Mouse (Mus musculus): ENCODE measurements around the gene Vac14. TPM values are rescaled to one million over a fixed set of nuclear protein-coding genes. Genes with fewer than 3 reads are reported as not detected.

Vac14 gene
- polyA plus RNA-seq, 1 experiment from 2014 or later: 16.7 TPM

DNA sequence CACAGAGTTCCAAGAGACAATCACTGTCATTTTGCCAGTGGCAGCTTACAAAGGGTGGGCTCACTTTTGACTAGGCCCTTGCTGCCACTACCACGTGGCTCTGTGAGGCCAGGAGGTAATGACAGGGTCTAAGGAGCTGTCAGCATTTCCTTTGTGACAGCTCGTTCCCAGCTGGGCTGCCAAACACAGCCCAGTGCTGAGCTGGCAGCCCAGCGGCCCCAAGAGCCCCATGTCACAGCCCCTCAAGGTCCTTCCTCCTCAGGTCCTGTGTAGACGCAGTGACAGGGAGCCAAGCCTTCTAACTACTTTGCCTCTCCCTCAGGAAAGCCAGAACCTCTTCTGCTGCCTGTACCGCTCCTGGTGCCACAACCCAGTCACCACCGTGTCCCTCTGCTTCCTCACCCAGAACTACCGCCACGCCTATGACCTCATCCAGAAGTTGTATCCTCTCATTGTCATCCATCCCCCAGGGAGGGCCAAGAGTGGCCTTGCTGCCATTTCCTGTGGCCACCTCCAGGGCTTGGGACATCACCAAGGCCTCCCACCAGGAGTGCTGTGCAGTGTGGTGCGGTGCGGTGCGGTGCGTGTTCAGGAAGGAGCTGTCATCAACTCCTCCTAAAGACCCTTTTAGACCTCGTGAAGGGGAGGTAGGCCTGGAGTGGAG is 93.0 kb downstream of the Vac14 start:
- Histone ChIP-seq H3K9me3 (no peaks in the 10 kb centered on the region), H3K27me3 (no peaks in the 10 kb centered on the region), H3K36me3 (peaks cover 35% of the 10 kb centered on the region), H3K4me1 (peaks cover 43% of the 10 kb centered on the region), H3K4me3 (no peak overlapping the region), H3K4me2 (replicated peaks) (no peak overlapping the region), H3K9ac (no peak overlapping the region), H3K27ac (no peak overlapping the region)
- no peak for ATAC-seq (ENCODE audit: low FRiP score, low read depth)
- 74% methylated on average over 13 of the region's 13 CpGs for WGBS

DNA sequence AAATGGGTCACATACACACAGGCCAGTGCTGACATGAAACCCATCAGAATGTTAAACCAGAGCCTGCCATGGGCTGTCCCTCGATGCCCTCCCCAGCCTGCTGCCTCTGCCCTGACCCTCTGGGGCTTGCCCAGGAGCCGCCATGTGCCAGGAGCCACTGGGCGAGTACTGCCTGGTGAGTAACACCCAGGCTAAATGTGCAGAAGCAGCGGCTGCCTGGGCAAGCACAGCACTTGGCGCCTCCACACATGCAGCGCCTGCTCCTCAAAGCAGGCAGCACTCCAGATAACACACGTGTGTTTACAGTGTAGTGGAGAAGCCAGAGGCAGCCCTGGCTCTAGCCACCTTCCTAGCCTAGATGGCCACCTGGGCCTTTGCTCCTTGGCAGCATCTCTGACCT is 94.7 kb downstream of the Vac14 start:
- 90% methylated on average over 7 of the region's 7 CpGs for WGBS
- no peaks in the 10 kb centered on the region for H3K27me3 ChIP-seq
- peaks cover 60% of the 10 kb centered on the region for H3K4me1 ChIP-seq
- H3K4me2 ChIP-seq (replicated peaks): no peak overlapping the region
- H3K9ac ChIP-seq: no peak overlapping the region
- no peaks in the 10 kb centered on the region for H3K9me3 ChIP-seq
- H3K4me3 ChIP-seq: no peak overlapping the region
- H3K27ac ChIP-seq: no peak overlapping the region
- ATAC-seq (ENCODE audit: low FRiP score, low read depth): no peak
- H3K36me3 ChIP-seq: peaks cover 35% of the 10 kb centered on the region

DNA sequence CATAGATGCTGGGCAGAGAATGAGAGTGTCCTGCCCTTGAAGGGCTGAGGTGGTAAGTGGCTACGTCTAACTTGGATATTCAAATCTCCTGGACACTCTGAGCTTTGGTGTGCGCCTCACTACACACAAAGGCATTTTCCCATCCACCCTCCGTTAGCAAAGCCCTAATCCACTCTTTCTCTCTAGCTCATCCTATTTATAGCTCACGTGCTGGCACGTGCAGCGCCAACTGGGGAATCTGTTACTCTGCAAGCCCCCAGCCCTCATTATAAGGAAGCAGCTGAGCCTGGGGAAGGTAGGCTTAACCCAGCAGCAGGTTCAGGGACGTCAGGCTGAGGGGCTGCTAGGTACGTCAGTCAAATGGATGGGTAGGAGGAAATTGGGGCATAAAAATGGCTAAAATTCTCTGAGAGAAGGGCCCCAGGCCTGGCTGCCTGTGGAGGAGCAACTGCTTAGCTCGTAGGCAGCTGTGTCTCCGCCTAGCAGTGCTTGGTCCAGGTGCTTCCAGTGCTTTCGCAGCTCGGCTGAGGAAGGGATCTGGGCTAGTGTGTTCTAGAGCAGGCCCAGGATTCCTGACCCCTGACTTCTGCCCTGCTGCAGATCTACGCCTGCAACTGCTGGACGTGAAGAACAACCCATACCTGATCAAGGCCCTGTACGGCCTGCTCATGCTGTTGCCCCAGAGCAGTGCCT is 96.6 kb downstream of the Vac14 start:
- Histone ChIP-seq H3K9ac (peak overlapping the region; percentile 32; the same call in 1 of the 2 replicates), H3K4me2 (replicated peaks) (no peak overlapping the region; the same call in 1 of the 2 replicates), H3K36me3 (peaks cover 35% of the 10 kb centered on the region), H3K27me3 (no peaks in the 10 kb centered on the region), H3K9me3 (no peaks in the 10 kb centered on the region), H3K4me3 (no peak overlapping the region), H3K4me1 (peaks cover 67% of the 10 kb centered on the region), H3K27ac (peak overlapping the region; percentile 78)
- ATAC-seq (ENCODE audit: low FRiP score, low read depth): no peak
- 73% methylated on average over 15 of the region's 15 CpGs for WGBS

DNA sequence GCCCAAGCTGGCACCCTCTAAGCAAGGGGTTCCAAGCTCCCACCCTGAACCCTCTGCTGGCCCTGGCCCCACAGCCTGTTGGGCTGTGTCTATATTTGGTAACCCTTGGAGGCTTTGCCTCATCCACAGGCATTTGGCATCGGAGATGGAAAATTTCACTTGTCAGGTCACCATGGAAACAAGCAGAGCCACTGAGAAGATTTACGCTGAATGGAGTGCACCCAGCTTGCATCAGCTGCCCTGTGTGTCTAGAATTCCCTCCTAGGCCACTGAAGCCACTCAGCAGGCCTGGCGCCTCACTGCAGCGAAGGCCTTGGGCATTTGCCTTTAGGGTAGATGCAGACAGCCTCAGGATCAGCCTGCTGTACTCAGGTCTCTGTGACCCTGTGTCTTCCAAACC is 97.7 kb downstream of the Vac14 start:
- no peaks in the 10 kb centered on the region for H3K27me3 ChIP-seq
- H3K9ac ChIP-seq: peak overlapping the region; percentile 39; the same call in 1 of the 2 replicates
- peak overlapping the region; percentile 78 for H3K27ac ChIP-seq
- H3K4me2 ChIP-seq (replicated peaks): peak overlapping the region; percentile 7; the same call in 1 of the 2 replicates
- H3K36me3 ChIP-seq: peaks cover 29% of the 10 kb centered on the region
- no peak for ATAC-seq (ENCODE audit: low FRiP score, low read depth)
- H3K4me1 ChIP-seq: peaks cover 67% of the 10 kb centered on the region
- no peak overlapping the region for H3K4me3 ChIP-seq
- no peaks in the 10 kb centered on the region for H3K9me3 ChIP-seq
- 62% methylated on average over 4 of the region's 4 CpGs for WGBS

GRCm38 (mm10) chr8:110717131-110717530 is 98.7 kb downstream of the Vac14 start:
- H3K27ac ChIP-seq: peak overlapping the region; percentile 78
- WGBS: 28% methylated on average over 7 of the region's 7 CpGs
- peaks cover 68% of the 10 kb centered on the region for H3K4me1 ChIP-seq
- 0 out of 2 replicates have a peak, but pooled peaks have one; percentile 0 for ATAC-seq (ENCODE audit: low FRiP score, low read depth)
- no peak overlapping the region for H3K4me3 ChIP-seq
- H3K9ac ChIP-seq: peak overlapping the region; percentile 43; the same call in 1 of the 2 replicates
- H3K9me3 ChIP-seq: no peaks in the 10 kb centered on the region
- peaks cover 19% of the 10 kb centered on the region for H3K36me3 ChIP-seq
- H3K27me3 ChIP-seq: no peaks in the 10 kb centered on the region
- H3K4me2 ChIP-seq (replicated peaks): no peak overlapping the region

GRCm38 (mm10) chr8:110718209-110718968 is 100.0 kb downstream of the Vac14 start:
- H3K4me3 ChIP-seq: no peak overlapping the region
- WGBS: 81% methylated on average over 8 of the region's 8 CpGs
- peaks cover 8% of the 10 kb centered on the region; the same call in 1 of the 2 replicates for H3K36me3 ChIP-seq
- ATAC-seq (ENCODE audit: low FRiP score, low read depth): no peak
- H3K27ac ChIP-seq: peak overlapping the region; percentile 90; the same call in 1 of the 2 replicates
- peak overlapping the region; percentile 43; the same call in 1 of the 2 replicates for H3K9ac ChIP-seq
- H3K9me3 ChIP-seq: no peaks in the 10 kb centered on the region
- peak overlapping the region; percentile 28; the same call in 1 of the 2 replicates for H3K4me2 ChIP-seq (replicated peaks)
- no peaks in the 10 kb centered on the region for H3K27me3 ChIP-seq
- peaks cover 80% of the 10 kb centered on the region for H3K4me1 ChIP-seq

- Histone ChIP-seq H3K9ac (peak overlapping the region; percentile 43), H3K4me1 (peaks cover 88% of the 10 kb centered on the region), H3K27ac (peak overlapping the region; percentile 90; the same call in 1 of the 2 replicates), H3K4me2 (replicated peaks) (peak overlapping the region; percentile 28), H3K4me3 (no peak overlapping the region), H3K9me3 (no peaks in the 10 kb centered on the region), H3K36me3 (peaks cover 3% of the 10 kb centered on the region), H3K27me3 (no peaks in the 10 kb centered on the region)
- no peak for ATAC-seq (ENCODE audit: low FRiP score, low read depth)
- 29% methylated on average over 12 of the region's 12 CpGs for WGBS
Measured at GRCm38 (mm10) chr8:110718969-110719670, 100.7 kb downstream of the Vac14 start.

DNA sequence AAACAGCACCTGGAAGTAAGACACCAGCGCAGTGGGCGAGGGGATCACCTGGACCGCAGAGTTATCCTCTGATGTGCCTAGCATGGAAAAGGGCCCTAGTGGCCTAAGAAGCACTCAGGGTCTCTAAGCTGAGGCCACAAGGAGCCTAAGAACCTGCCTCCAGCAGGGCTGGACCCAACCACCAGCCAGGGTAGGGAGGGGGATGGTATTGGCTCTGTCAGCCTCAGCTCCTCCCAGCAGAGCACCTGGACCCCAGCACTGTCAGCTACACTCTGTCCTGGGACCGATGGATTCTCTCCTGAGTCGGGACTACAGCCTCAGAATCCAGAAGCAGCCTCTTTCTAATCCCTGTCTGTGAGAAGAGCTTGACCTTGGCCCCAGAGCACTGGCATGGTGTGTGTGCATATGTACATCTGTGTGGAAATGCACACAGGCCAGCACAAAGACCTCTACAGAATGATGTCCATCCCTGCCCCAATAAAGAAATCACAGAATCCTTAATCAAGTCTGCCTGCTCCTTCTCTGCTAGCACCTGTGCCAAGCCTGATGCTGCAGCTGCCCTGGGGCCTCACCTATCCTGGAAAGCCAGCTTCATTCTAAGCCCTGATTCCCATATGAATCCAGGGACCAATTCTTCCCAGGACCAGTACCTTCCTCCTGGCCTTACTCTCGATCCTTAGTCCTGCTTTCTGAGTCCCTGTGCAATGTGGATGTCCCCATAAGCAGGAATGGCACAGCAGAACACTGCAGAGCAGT is 101.7 kb downstream of the Vac14 start:
- Histone ChIP-seq H3K4me1 (peaks cover 90% of the 10 kb centered on the region), H3K9ac (peak overlapping the region; percentile 95; the same call in 1 of the 2 replicates), H3K4me2 (replicated peaks) (peak overlapping the region; percentile 92)

DNA sequence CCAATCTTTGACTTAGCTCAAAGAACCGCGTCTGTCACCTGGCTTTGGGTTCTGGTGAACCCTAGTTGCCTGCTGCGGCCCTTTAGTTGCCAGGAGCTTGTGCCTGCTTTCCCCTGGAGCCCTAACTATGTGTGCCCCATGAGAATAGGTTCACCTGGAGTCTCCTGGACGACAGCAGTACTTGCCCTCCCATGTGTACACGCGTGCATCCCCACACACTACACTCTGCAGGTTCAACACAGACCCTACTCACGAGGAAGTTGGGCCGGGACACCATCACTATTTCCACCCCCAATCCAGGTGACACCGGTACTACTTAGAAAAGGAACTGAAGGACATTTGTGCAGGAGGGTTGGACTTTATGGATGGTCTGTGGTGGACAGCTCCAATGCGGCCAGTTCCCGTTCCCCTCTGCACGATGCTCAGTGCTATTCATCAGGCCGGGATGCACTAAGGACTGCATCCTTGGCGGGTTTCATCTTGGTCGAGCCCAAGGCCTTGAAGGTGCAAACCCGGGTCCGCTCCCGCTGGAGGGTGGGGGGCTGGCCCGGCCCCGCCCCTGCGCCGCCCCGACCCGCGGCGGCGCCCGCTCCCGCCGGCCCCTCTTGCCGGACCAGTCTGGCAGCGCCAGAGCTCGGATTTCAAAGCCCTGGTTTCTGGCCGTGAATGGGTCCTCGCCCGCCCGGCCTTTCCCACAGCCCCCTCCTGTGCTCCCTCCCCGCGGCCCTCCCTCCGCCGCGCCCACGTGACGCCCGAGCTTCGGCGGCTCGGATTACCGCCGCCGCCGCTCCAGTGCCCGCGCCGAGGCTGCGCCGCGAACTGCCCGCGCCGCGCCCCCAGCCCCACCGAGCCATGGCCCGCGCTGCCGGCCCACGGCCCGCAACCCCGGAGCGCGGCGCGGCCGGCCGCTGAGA is 102.6 kb downstream of the Vac14 start, which contains the start of gene Mtss1l:
Gene Mtss1l, plus strand, starts transcription at position 792 of the 914 bp plus-strand sequence.
- WGBS: 3% methylated on average over 69 of the region's 75 CpGs
- Histone ChIP-seq H3K36me3 (peaks cover 15% of the 10 kb centered on the region), H3K9ac (peak within 1 kb of the TSS; percentile 95), H3K27me3 (no peaks in the 10 kb centered on the region), H3K9me3 (no peaks in the 10 kb centered on the region), H3K4me2 (replicated peaks) (peak within 1 kb of the TSS; percentile 92), H3K4me1 (peaks cover 90% of the 10 kb centered on the region), H3K27ac (peak within 1 kb of the TSS; percentile 90), H3K4me3 (peak within 1 kb of the TSS; percentile 76)
- peak; percentile 86 for ATAC-seq (ENCODE audit: low FRiP score, low read depth)

More for the DNA sequence above, 101.7 kb downstream of the Vac14 start:
- no peaks in the 10 kb centered on the region for H3K27me3 ChIP-seq
- H3K27ac ChIP-seq: peak overlapping the region; percentile 90
- ATAC-seq (ENCODE audit: low FRiP score, low read depth): no peak
- H3K9me3 ChIP-seq: no peaks in the 10 kb centered on the region
- WGBS: 45% methylated on average over 6 of the region's 6 CpGs
- no peak overlapping the region for H3K4me3 ChIP-seq
- H3K36me3 ChIP-seq: peaks cover 11% of the 10 kb centered on the region

Measured in limb, embryonic 13.5 days (tissue).